Mouse (Mus musculus): Measurements from ENCODE around the gene Acta1. TPM values are rescaled to one million over a fixed set of nuclear protein-coding genes. Genes with fewer than 3 reads are reported as not detected.

Acta1 gene
- polyA plus RNA-seq, 1 experiment: 10.8 TPM

DNA sequence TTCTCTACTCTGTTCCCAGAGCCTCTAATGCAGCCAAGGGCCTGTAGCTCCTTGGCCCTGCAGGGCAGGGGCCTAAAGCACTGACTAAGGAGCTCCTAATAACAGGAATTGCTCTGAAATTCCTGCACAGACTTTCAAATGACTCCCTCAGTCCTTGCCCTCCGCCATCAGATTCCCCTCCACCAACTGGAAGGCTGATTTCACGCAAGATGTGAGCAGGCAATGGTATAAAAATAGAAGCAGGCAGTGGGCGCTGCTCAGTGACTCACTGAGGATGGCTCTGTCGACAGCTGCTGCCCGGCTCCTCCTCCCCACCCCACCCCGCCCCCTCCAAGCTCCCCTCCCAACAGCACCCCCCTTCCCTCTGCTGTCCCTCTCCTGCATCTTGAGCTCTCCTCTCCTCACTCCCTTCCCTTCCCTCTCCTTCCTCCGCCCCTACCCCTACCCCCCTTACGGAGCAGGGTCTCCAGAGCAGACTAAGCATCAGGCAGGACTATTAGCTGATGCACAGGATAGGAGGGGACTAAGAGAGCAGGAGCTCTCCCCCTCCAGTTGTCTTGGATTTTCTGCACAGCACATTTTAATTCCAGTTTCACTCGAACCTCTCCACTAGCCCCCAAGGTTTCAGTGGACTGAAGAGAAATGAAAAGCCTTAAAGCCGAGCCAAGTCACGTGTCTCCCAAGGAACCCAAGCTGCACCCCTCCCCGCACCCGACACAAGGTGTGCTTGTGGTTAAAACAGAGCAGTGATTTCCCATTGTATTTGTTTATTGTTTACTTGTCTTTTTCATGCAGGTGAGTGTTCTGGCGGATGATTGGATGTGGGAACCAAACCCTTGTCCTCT lies 9.6 kb downstream of the Acta1 start:
- Histone ChIP-seq H3K4me3 (ENCODE audit: low read depth, low read length) (no peak overlapping the region), H3K36me3 (ENCODE audit: control insufficient read depth, insufficient read depth, low read length) (no peaks in the 10 kb centered on the region), H3K27ac (ENCODE audit: insufficient read depth, low read depth, low read length) (no peak overlapping the region), H3K4me1 (ENCODE audit: control insufficient read depth, insufficient read depth, insufficient read length, low read length) (no peaks in the 10 kb centered on the region), H3K27me3 (ENCODE audit: control insufficient read depth, insufficient read depth, low read length) (0 out of 2 replicates have a peak, but pooled peaks cover 7% of the 10 kb centered on the region)
- 10% methylated on average over 14 of the region's 14 CpGs for WGBS
- TF ChIP-seq CTCF (IDR thresholded peaks at IDR 0.05; ENCODE audit: extremely low read depth, insufficient read length, insufficient replicate concordance, low read depth, low read length): no peak
- TF ChIP-seq POLR2A (IDR thresholded peaks at IDR 0.05; ENCODE audit: low read depth, low read length): no peak

- Histone ChIP-seq H3K27ac (ENCODE audit: insufficient read depth, low read depth, low read length) (no peak overlapping the region), H3K27me3 (ENCODE audit: control insufficient read depth, insufficient read depth, low read length) (0 out of 2 replicates have a peak, but pooled peaks cover 7% of the 10 kb centered on the region), H3K36me3 (ENCODE audit: control insufficient read depth, insufficient read depth, low read length) (no peaks in the 10 kb centered on the region), H3K4me3 (ENCODE audit: low read depth, low read length) (no peak overlapping the region), H3K4me1 (ENCODE audit: control insufficient read depth, insufficient read depth, insufficient read length, low read length) (no peaks in the 10 kb centered on the region)
- TF ChIP-seq CTCF (IDR thresholded peaks at IDR 0.05; ENCODE audit: extremely low read depth, insufficient read length, insufficient replicate concordance, low read depth, low read length) (no peak), POLR2A (IDR thresholded peaks at IDR 0.05; ENCODE audit: low read depth, low read length) (no peak)
- 69% methylated on average over 4 of the region's 4 CpGs for WGBS
These were observed 11.5 kb downstream of the Acta1 start for GRCm38 (mm10) chr8:123883094-123883493.

DNA sequence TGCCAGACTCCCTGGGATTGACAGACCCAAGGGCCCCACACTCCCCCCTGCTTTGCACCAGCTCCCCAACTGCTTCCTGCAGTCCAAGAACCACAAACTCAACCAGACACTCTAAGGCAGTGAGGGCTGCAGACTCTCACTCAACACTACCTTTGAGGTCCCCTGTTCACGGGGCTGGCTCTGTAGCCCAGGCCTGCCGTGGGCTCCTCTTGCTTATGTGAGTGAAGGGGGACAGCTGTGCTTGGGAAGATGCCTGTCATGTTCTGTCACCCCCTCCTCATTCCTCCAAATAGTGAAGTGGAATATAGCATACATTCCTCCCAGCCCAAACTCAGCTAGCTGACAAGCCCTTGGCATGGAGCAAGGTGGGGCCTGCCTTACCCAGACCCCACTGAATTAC lies 12.1 kb downstream of the Acta1 start:
- 71% methylated on average over 2 of the region's 2 CpGs for WGBS
- H3K4me1 ChIP-seq (ENCODE audit: control insufficient read depth, insufficient read depth, insufficient read length, low read length): no peaks in the 10 kb centered on the region
- no peaks in the 10 kb centered on the region for H3K36me3 ChIP-seq (ENCODE audit: control insufficient read depth, insufficient read depth, low read length)
- H3K27ac ChIP-seq (ENCODE audit: insufficient read depth, low read depth, low read length): no peak overlapping the region
- 0 out of 2 replicates have a peak, but pooled peaks cover 7% of the 10 kb centered on the region for H3K27me3 ChIP-seq (ENCODE audit: control insufficient read depth, insufficient read depth, low read length)
- H3K4me3 ChIP-seq (ENCODE audit: low read depth, low read length): no peak overlapping the region
- TF ChIP-seq POLR2A (IDR thresholded peaks at IDR 0.05; ENCODE audit: low read depth, low read length) (no peak), CTCF (IDR thresholded peaks at IDR 0.05; ENCODE audit: extremely low read depth, insufficient read length, insufficient replicate concordance, low read depth, low read length) (no peak)

DNA sequence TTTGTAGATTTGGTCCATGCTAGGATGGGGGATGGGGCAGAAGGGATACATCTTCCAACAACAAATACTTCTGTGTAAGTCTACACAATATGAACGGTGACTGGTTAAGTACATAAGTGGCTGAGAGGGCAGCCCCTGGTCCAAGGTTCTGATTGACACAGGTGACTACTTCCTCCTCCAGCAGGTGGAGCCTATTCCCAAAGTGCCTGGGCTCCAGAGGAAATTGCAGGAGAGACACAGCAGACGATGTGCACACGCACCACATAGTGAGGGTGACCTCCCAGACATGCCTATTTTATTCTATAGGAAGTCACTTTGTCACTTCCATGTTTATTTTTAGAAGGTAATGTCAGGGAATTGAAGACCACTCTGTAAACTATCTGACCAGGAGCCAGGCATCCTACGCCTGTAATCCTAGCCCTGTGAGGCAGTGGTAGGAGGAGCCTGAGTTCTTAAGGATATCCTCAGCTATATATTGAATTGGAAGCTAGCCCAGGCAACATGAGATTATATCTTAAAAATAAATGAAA lies 13.7 kb downstream of the Acta1 start:
- WGBS: 24% methylated on average over 4 of the region's 4 CpGs

DNA sequence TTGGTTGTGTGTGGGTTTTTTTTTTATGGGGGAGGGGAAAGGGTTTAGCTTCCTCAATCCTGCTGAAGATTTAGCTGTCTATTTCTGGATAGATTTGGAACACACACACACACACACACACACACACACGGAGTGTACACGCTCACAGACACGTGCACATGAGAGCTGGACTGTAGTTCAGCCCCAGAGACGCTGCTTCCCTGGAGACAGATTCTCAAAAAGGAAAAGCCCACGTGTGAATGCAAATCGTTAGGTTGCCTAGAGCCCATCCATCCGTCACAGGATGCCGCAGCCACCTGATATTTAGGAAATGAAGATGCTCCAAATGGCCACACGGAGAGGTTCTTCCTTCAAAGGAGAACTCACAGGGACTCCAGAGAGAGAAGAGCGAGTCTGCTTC lies 14.3 kb downstream of the Acta1 start:
- Histone ChIP-seq H3K36me3 (ENCODE audit: control insufficient read depth, insufficient read depth, low read length) (no peaks in the 10 kb centered on the region), H3K27ac (ENCODE audit: insufficient read depth, low read depth, low read length) (no peak overlapping the region), H3K27me3 (ENCODE audit: control insufficient read depth, insufficient read depth, low read length) (0 out of 2 replicates have a peak, but pooled peaks cover 7% of the 10 kb centered on the region), H3K4me3 (ENCODE audit: low read depth, low read length) (no peak overlapping the region), H3K4me1 (ENCODE audit: control insufficient read depth, insufficient read depth, insufficient read length, low read length) (no peaks in the 10 kb centered on the region)
- TF ChIP-seq POLR2A (IDR thresholded peaks at IDR 0.05; ENCODE audit: low read depth, low read length) (no peak), CTCF (IDR thresholded peaks at IDR 0.05; ENCODE audit: extremely low read depth, insufficient read length, insufficient replicate concordance, low read depth, low read length) (no peak)
- WGBS: 64% methylated on average over 10 of the region's 10 CpGs

More for the DNA sequence above, 13.7 kb downstream of the Acta1 start:
- Histone ChIP-seq H3K27ac (ENCODE audit: insufficient read depth, low read depth, low read length) (no peak overlapping the region), H3K4me3 (ENCODE audit: low read depth, low read length) (no peak overlapping the region), H3K4me1 (ENCODE audit: control insufficient read depth, insufficient read depth, insufficient read length, low read length) (no peaks in the 10 kb centered on the region), H3K36me3 (ENCODE audit: control insufficient read depth, insufficient read depth, low read length) (no peaks in the 10 kb centered on the region), H3K27me3 (ENCODE audit: control insufficient read depth, insufficient read depth, low read length) (0 out of 2 replicates have a peak, but pooled peaks cover 7% of the 10 kb centered on the region)
- TF ChIP-seq CTCF (IDR thresholded peaks at IDR 0.05; ENCODE audit: extremely low read depth, insufficient read length, insufficient replicate concordance, low read depth, low read length) (0 out of 2 replicates have a peak, but pooled peaks have one; percentile 17), POLR2A (IDR thresholded peaks at IDR 0.05; ENCODE audit: low read depth, low read length) (no peak)

DNA sequence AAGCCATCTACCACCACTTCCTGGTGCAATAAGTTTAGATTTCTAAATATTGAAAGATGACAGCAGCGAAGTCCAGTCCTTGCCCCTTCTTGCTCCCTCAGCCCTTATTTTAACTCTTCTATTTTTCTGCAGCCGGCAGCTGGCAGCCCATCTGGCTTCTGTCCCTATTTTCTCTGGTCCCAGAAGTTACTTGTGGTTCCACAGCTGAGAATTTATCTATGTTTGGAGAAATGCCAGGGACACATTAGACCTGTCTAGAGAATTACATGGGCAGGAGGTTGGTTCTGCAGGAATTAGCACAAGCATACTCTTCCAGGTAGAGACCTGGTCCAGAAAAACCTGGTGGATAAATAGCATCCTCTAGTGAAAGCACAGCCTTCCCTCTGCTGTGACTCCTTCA lies 16.7 kb downstream of the Acta1 start:
- TF ChIP-seq CTCF (IDR thresholded peaks at IDR 0.05; ENCODE audit: extremely low read depth, insufficient read length, insufficient replicate concordance, low read depth, low read length): no peak
- no peak for TF ChIP-seq POLR2A (IDR thresholded peaks at IDR 0.05; ENCODE audit: low read depth, low read length)
- WGBS: 45% methylated on average over 2 of the region's 2 CpGs
- H3K27ac ChIP-seq (ENCODE audit: insufficient read depth, low read depth, low read length): no peak overlapping the region
- H3K4me1 ChIP-seq (ENCODE audit: control insufficient read depth, insufficient read depth, insufficient read length, low read length): no peaks in the 10 kb centered on the region
- no peak overlapping the region for H3K4me3 ChIP-seq (ENCODE audit: low read depth, low read length)
- no peaks in the 10 kb centered on the region for H3K27me3 ChIP-seq (ENCODE audit: control insufficient read depth, insufficient read depth, low read length)
- no peaks in the 10 kb centered on the region for H3K36me3 ChIP-seq (ENCODE audit: control insufficient read depth, insufficient read depth, low read length)

DNA sequence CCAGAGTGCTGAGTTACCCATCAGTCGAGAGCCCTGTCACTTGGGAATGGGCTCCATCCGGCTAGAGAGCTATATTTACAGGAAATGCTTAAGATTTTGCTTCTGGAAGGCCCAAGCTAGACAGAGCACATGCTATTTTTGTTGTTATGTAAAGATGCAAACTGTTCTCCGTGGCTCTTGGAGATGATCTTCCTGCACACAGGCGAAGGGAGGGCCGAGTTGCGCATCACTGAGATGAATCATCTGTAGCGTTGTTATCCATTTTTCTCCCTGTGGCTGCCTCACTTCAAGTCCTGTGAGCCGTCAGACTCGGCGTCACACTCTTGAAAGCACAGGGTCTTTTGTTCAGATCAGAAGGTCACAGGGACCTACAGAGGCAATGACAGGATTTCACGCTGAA lies 20.2 kb downstream of the Acta1 start:
- 75% methylated on average over 11 of the region's 11 CpGs for WGBS

More for the DNA sequence above, 20.2 kb downstream of the Acta1 start:
- Histone ChIP-seq H3K27ac (ENCODE audit: insufficient read depth, low read depth, low read length) (no peak overlapping the region), H3K36me3 (ENCODE audit: control insufficient read depth, insufficient read depth, low read length) (no peaks in the 10 kb centered on the region), H3K4me1 (ENCODE audit: control insufficient read depth, insufficient read depth, insufficient read length, low read length) (no peaks in the 10 kb centered on the region), H3K27me3 (ENCODE audit: control insufficient read depth, insufficient read depth, low read length) (no peaks in the 10 kb centered on the region), H3K4me3 (ENCODE audit: low read depth, low read length) (no peak overlapping the region)
- TF ChIP-seq POLR2A (IDR thresholded peaks at IDR 0.05; ENCODE audit: low read depth, low read length) (no peak), CTCF (IDR thresholded peaks at IDR 0.05; ENCODE audit: extremely low read depth, insufficient read length, insufficient replicate concordance, low read depth, low read length) (no peak)
